Mouse (Mus musculus) limb, embryonic 12.5 days (tissue): ENCODE measurements around the gene Ube2e2. TPM values are rescaled to one million over a fixed set of nuclear protein-coding genes. Genes with fewer than 3 reads are reported as not detected.
"Not testable (repeated sequence)": the region's sequence is repeated elsewhere in the genome, so short reads cannot be mapped to it uniquely, and the experiment has no call there.

Experiments
- ATAC-seq: fragments of 200-750 bp; cut with Nextera tagmentation; 2 replicates; pipeline ENCODE4 v1.8.0; 2017; ENCODE audit warnings: low read depth, moderate TSS enrichment; ENCODE audit not compliant: insufficient number of reproducible peaks, insufficient read depth, low FRiP score, low TSS enrichment
- H3K27ac ChIP-seq: fragments of 300-500 bp; sonication (generic); 2 replicates; pipeline ENCODE4 v1.5.1; 2016; ENCODE audit warnings: mild to moderate bottlenecking, moderate library complexity
- H3K27me3 ChIP-seq: fragments of 300-500 bp; sonication (generic); 2 replicates; pipeline ENCODE4 v1.6.1; 2016; ENCODE audit warnings: mild to moderate bottlenecking, moderate library complexity
- H3K36me3 ChIP-seq: fragments of 300-500 bp; sonication (generic); 2 replicates; pipeline ENCODE4 v1.6.1; 2016; ENCODE audit warnings: mild to moderate bottlenecking, moderate library complexity
- H3K4me1 ChIP-seq: fragments of 300-500 bp; sonication (generic); replicated peaks from 2 replicates; pipeline ENCODE4 v1.6.1; 2016
- H3K4me2 ChIP-seq: fragments of 300-500 bp; sonication (generic); 2 replicates; pipeline ENCODE4 v1.6.1; 2016; ENCODE audit warnings: mild to moderate bottlenecking, moderate library complexity
- H3K4me3 ChIP-seq: fragments of 300-500 bp; sonication (generic); replicated peaks from 2 replicates; pipeline ENCODE4 v1.5.1; 2016; ENCODE audit warnings: mild to moderate bottlenecking
- H3K9ac ChIP-seq: fragments of 300-500 bp; sonication (generic); replicated peaks from 2 replicates; pipeline ENCODE4 v1.6.1; 2016; ENCODE audit warnings: mild to moderate bottlenecking, moderate library complexity
- H3K9me3 ChIP-seq: fragments of 300-500 bp; sonication (generic); 2 replicates; pipeline ENCODE4 v1.6.1; 2016; ENCODE audit warnings: mild to moderate bottlenecking, moderate library complexity
- WGBS: fragments of 180-500 bp; shearing (Covaris S2); methylation state at CpG from one replicate; pipeline ENCODE4 v1.1.7; 2016; 5-methylcytosine and 5-hydroxymethylcytosine counted together
- polyA plus RNA-seq: library from polyadenylated mRNA; unstranded; fragments of >200 nt; fragmentation: Nextera tagmentation; extraction: Ambion mirVana; gene quantifications from 2 replicates; pipeline ENCODE4 v1.2.1, GENCODE M21; 2016

Gene Ube2e2
- polyA plus RNA-seq, 1 experiment from 2014 or later: 62.7 TPM

GRCm38 (mm10) chr14:18720601-18721591, 173.2 kb downstream of the Ube2e2 start:
- Histone ChIP-seq H3K9me3 (no peaks in the 10 kb centered on the region), H3K4me2 (no peak overlapping the region), H3K4me3 (no peak overlapping the region), H3K4me1 (no peaks in the 10 kb centered on the region), H3K27ac (no peak overlapping the region), H3K9ac (no peak overlapping the region), H3K36me3 (no peaks in the 10 kb centered on the region), H3K27me3 (no peaks in the 10 kb centered on the region)
- WGBS: 85% methylated on average over 2 of the region's 2 CpGs
- no peak for ATAC-seq

GRCm38 (mm10) chr14:18716970-18717369, 177.1 kb downstream of the Ube2e2 start:
- Histone ChIP-seq H3K4me3 (no peak overlapping the region), H3K27ac (no peak overlapping the region), H3K4me2 (no peak overlapping the region), H3K9ac (no peak overlapping the region), H3K27me3 (no peaks in the 10 kb centered on the region), H3K36me3 (no peaks in the 10 kb centered on the region), H3K4me1 (no peaks in the 10 kb centered on the region), H3K9me3 (no peaks in the 10 kb centered on the region)
- 83% methylated on average over 1 of the region's 1 CpGs for WGBS
- no peak for ATAC-seq

GRCm38 (mm10) chr14:18715529-18715928, 178.5 kb downstream of the Ube2e2 start:
- H3K36me3 ChIP-seq: no peaks in the 10 kb centered on the region
- no peak overlapping the region for H3K4me3 ChIP-seq
- no peak overlapping the region for H3K4me2 ChIP-seq
- 95% methylated on average over 1 of the region's 1 CpGs for WGBS
- H3K27me3 ChIP-seq: no peaks in the 10 kb centered on the region
- ATAC-seq: no peak
- H3K27ac ChIP-seq: no peak overlapping the region
- no peak overlapping the region for H3K9ac ChIP-seq
- no peaks in the 10 kb centered on the region for H3K4me1 ChIP-seq
- peaks cover 7% of the 10 kb centered on the region for H3K9me3 ChIP-seq

DNA sequence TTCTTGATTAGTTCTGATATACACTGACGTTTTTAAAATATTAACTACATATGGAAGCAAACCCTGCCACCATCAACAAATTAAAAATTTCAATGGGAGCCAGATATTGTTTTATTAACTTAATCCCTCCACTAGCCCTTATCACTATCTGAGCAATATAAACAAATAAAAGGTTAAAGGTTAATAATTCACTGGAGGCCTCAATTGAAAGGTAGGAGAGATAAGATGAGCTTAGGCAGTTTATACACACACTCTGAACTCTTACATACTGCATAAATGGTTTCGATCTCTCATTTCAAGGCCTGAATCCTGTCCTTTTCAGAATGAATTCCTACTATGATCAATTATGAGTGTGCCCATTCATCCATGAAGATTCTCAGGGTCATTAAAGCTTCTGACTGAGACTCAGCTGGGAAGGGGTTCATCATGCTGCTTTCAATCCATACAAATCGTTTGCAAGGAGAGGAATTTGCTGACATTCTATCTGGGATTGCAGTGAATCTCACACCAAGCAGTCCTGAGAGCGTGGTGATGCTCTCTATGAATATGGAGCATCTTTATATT, 196.3 kb downstream of the Ube2e2 start:
- no peak overlapping the region for H3K9ac ChIP-seq
- 88% methylated on average over 4 of the region's 4 CpGs for WGBS
- H3K27ac ChIP-seq: no peak overlapping the region
- no peaks in the 10 kb centered on the region for H3K4me1 ChIP-seq
- H3K9me3 ChIP-seq: no peaks in the 10 kb centered on the region
- no peak overlapping the region for H3K4me2 ChIP-seq
- no peaks in the 10 kb centered on the region for H3K36me3 ChIP-seq
- no peaks in the 10 kb centered on the region for H3K27me3 ChIP-seq
- H3K4me3 ChIP-seq: no peak overlapping the region
- ATAC-seq: no peak

- H3K4me3 ChIP-seq, H3K36me3 ChIP-seq, H3K27me3 ChIP-seq, H3K9ac ChIP-seq, H3K27ac ChIP-seq, H3K4me1 ChIP-seq, H3K9me3 ChIP-seq, H3K4me2 ChIP-seq, ATAC-seq: not testable (repeated sequence)
These were observed 197.6 kb downstream of the Ube2e2 start for GRCm38 (mm10) chr14:18696418-18696817.

DNA sequence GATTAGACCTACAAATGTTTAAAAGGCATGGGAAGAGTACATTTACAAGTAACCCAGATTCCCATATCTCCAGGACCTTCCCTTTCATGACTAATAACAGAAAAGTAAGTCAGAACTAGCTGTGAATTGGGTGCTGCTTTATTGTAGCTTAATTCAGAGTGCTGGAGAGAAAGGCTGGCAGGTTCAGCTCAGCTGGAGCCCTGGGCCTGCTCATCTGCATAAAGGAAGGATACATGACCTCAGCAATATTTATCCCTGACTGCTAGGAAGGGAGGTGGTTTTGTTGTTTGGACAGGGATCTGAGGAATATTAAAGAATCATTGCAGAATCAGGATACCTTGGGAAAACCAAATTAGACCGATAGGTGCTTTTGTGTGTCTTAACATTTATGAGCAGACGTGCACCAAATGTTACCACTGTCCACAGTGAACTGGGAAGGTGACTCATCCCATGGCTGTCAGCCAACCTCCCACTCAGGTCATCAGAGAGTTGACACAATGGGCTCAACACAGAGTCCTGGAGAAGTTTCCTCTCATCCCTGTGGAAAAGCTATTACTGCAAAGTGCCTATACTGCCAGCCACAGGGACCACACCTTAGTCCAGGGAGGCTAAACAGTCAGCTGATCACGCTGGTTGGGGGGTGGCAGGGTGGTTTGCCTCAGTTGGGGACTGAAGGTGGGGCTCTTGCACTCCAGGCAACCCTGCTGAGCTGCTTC, 215.8 kb downstream of the Ube2e2 start:
- H3K9me3 ChIP-seq: no peaks in the 10 kb centered on the region
- H3K36me3 ChIP-seq: no peaks in the 10 kb centered on the region
- H3K4me1 ChIP-seq: no peaks in the 10 kb centered on the region
- no peak overlapping the region for H3K9ac ChIP-seq
- no peak overlapping the region for H3K4me3 ChIP-seq
- H3K27me3 ChIP-seq: no peaks in the 10 kb centered on the region
- H3K27ac ChIP-seq: no peak overlapping the region
- ATAC-seq: no peak
- 72% methylated on average over 3 of the region's 3 CpGs for WGBS
- no peak overlapping the region for H3K4me2 ChIP-seq

GRCm38 (mm10) chr14:18670712-18671111, 223.4 kb downstream of the Ube2e2 start:
- Histone ChIP-seq H3K4me1 (no peaks in the 10 kb centered on the region), H3K4me3 (no peak overlapping the region)
- WGBS: 91% methylated on average over 8 of the region's 8 CpGs

GRCm38 (mm10) chr14:18669301-18669935, 224.6 kb downstream of the Ube2e2 start:
- 73% methylated on average over 2 of the region's 2 CpGs for WGBS
- H3K9me3 ChIP-seq: no peaks in the 10 kb centered on the region
- no peak overlapping the region for H3K4me3 ChIP-seq
- H3K9ac ChIP-seq: no peak overlapping the region
- no peaks in the 10 kb centered on the region for H3K4me1 ChIP-seq
- H3K27ac ChIP-seq: no peak overlapping the region
- H3K4me2 ChIP-seq: no peak overlapping the region
- ATAC-seq: no peak
- no peaks in the 10 kb centered on the region for H3K36me3 ChIP-seq
- H3K27me3 ChIP-seq: no peaks in the 10 kb centered on the region

More at GRCm38 (mm10) chr14:18670712-18671111, 223.4 kb downstream of the Ube2e2 start:
- Histone ChIP-seq H3K36me3 (no peaks in the 10 kb centered on the region), H3K4me2 (no peak overlapping the region), H3K9me3 (no peaks in the 10 kb centered on the region), H3K9ac (no peak overlapping the region), H3K27ac (no peak overlapping the region), H3K27me3 (no peaks in the 10 kb centered on the region)
- ATAC-seq: no peak

GRCm38 (mm10) chr14:18668309-18668708, 225.8 kb downstream of the Ube2e2 start:
- not testable (repeated sequence) for H3K4me3 ChIP-seq, H3K27ac ChIP-seq, H3K9ac ChIP-seq, H3K4me1 ChIP-seq, ATAC-seq, H3K27me3 ChIP-seq, H3K9me3 ChIP-seq, H3K4me2 ChIP-seq, H3K36me3 ChIP-seq
- WGBS: 96% methylated on average over 3 of the region's 4 CpGs

DNA sequence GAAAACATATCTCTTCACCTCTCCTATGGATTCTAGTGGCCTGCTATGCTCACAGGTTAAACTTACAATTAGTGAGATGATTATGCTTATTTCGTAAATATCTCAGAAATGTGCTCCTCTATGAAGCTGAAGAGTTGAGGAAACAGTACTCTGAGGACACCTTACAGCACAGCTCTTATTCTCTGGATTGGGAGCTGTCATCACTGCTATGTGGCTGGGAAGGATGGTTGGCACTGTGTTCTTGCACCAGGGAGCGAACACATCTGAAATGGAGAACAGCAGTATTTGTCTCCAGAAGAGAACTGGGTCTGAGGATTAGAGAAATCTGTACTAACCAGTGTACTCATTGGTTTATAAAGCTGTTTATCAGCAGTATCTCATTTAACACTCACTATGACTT, 226.3 kb downstream of the Ube2e2 start:
- Histone ChIP-seq H3K27ac (no peak overlapping the region), H3K4me2 (no peak overlapping the region), H3K4me3 (no peak overlapping the region), H3K27me3 (no peaks in the 10 kb centered on the region), H3K9me3 (no peaks in the 10 kb centered on the region), H3K4me1 (no peaks in the 10 kb centered on the region), H3K36me3 (no peaks in the 10 kb centered on the region), H3K9ac (no peak overlapping the region)
- ATAC-seq: no peak
- 94% methylated on average over 2 of the region's 2 CpGs for WGBS

GRCm38 (mm10) chr14:18666251-18666650, 227.8 kb downstream of the Ube2e2 start:
- no peak overlapping the region for H3K4me3 ChIP-seq
- no peak for ATAC-seq
- no peak overlapping the region for H3K9ac ChIP-seq
- WGBS: 69% methylated on average over 1 of the region's 1 CpGs
- H3K9me3 ChIP-seq: peaks cover 9% of the 10 kb centered on the region
- no peaks in the 10 kb centered on the region for H3K36me3 ChIP-seq
- H3K27me3 ChIP-seq: no peaks in the 10 kb centered on the region
- H3K4me2 ChIP-seq: no peak overlapping the region
- H3K4me1 ChIP-seq: no peaks in the 10 kb centered on the region
- no peak overlapping the region for H3K27ac ChIP-seq
